Mouse (Mus musculus) CD4-positive, CD25-positive, alpha-beta regulatory T cell, adult 9 weeks (primary cell): ENCODE data around the gene Uspl1. TPM values are rescaled to one million over a fixed set of nuclear protein-coding genes. Genes with fewer than 3 reads are reported as not detected.

ENCODE experiments used
- polyA plus RNA-seq: library from polyadenylated mRNA; unstranded; fragments of 100-300 nt; shearing (Covaris generic); gene quantifications from one replicate; pipeline ENCODE4 v1.2.1, GENCODE M21; 2017

Uspl1 gene
- 62.8 TPM for polyA plus RNA-seq

DNA sequence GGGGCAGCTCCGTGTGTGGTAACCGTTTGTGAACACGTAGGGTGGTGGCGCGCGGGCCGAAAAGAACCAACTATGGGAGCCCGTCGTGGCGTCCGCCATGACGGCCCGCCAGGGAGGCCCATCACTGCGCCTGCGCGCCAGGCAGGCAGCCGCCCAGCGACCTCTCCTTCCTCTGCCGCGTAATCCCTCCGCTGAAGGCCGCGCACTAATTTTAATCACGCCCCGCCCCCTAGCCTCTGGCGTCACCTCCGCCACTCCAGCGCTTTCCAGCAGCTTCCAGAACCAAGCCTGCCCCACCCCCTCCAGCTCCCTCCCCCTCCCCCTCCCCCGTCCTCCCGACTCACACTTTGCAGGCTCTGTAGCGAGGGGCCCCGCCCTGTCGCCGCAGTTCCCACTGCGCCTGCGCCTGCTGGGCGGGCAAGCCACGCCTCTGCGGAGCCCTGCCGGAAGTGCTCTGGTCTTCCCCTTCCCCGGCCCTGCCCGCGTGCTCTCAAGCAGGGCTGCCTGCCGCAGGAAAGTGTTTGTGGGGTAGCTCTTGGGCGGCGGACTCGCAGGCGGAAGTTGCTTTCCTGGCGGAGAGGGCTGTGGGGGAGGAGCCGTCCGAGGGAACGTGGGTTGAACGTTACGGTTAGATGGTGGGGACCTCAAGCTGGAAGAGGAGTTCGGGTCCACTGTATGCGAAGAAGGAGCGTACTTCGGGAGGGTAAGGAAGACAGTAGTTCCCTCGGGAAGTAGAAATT, at the start of gene Uspl1, which contains the start of gene Hmgb1:
Uspl1 (plus strand) TSS at position 247 of the 740 bp plus-strand sequence.
Hmgb1 (minus strand) TSS at position 386 of the 740 bp plus-strand sequence.

DNA sequence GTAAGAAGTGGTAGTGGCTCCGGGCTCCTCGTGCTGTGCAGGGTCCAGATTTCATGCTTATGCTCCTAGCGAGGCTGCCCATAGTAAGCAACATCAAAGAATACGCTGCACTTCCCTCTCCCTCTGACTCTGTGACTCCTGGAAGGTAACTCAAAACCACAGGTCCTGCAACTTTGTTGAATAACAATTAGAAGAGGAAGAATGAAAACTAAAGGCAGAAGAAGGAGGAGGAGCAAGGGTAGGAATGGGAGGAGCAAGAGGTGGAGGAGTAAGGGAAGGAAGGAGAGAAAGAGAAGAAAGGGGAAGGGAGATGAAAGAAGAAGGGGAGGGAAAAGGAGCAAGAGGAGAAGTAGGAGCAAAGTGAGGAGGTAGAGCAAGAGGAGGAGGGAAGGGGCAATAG, 80.3 kb downstream of the Uspl1 start, which contains the start of gene Alox5ap:
Alox5ap (plus strand) TSS at position 363 of the 400 bp plus-strand sequence.

Other genes starting within 250 kb of the Uspl1 start
- gene Gm42791, start 189.2 kb upstream of the Uspl1 start, polyA plus RNA-seq = 1.6 TPM
- 230 TPM for gene Hmgb1, start 139 bp downstream of the Uspl1 start, polyA plus RNA-seq
- 1.4 TPM for gene Alox5ap, start 80.4 kb downstream of the Uspl1 start, polyA plus RNA-seq
- gene Medag, start 227.4 kb downstream of the Uspl1 start, polyA plus RNA-seq = 2.3 TPM